8 mouse cellular contexts compared by ENCODE assay signal in genomic region chr17:29886061-29886460, GRCm38 (mm10).
DNase-seq lines count a peak whose midpoint lies in the region; ATAC-seq and TF ChIP-seq lines count a peak whose summit lies in the region.

No protein-coding gene starts in this region.

- no peaks in the 10 kb centered on the region; the same call in 1 of the 2 replicates for H3K27me3 ChIP-seq in kidney, adult 2 months (replicated peaks; ENCODE audit: control insufficient read depth, insufficient read depth, low read length)
- no peaks in the 10 kb centered on the region for H3K27me3 ChIP-seq in forebrain, embryonic 15.5 days
- peaks cover 58% of the 10 kb centered on the region for H3K27me3 ChIP-seq in kidney, embryonic 16.5 days (ENCODE audit: insufficient read depth, low read length)
- H3K27me3 ChIP-seq in midbrain, postnatal 0 days (ENCODE audit: insufficient read depth, low read length), result no peaks in the 10 kb centered on the region

- TF ChIP-seq POLR2A in kidney, adult 2 months (IDR thresholded peaks at IDR 0.05; ENCODE audit: low read depth, low read length), result no peak

- peak overlapping the region; percentile 87 for H3K9ac ChIP-seq in forebrain, embryonic 15.5 days (replicated peaks)
- H3K9ac ChIP-seq in kidney, embryonic 16.5 days (replicated peaks; ENCODE audit: low read length), result peak overlapping the region; percentile 72; the same call in 1 of the 2 replicates
- H3K9ac ChIP-seq in midbrain, postnatal 0 days (replicated peaks; ENCODE audit: low read length, poor library complexity, severe bottlenecking), result peak overlapping the region; percentile 72

- DNase-seq in kidney, adult 2 months, result peak; percentile 41
- no peak for DNase-seq in kidney, adult 11 months
- DNase-seq in cerebellum, adult 9-11 months, result peak; percentile 60
- DNase-seq in midbrain, postnatal 0 days (ENCODE audit: low spot score), result peak; percentile 89
- no peak for DNase-seq in thymus, postnatal 36 days
- no peak for DNase-seq in thymus, postnatal 4 days

- ATAC-seq in forebrain, embryonic 15.5 days (replicated peaks), result peak; percentile 21
- no peak for ATAC-seq in kidney, embryonic 16.5 days (ENCODE audit: low FRiP score, low TSS enrichment)
- ATAC-seq in midbrain, postnatal 0 days (ENCODE audit: low FRiP score), result no peak

- no peak for TF ChIP-seq CTCF in kidney, adult 2 months (conservative IDR thresholded peaks at IDR 0.05; ENCODE audit: insufficient read depth, insufficient read length, low read depth, low read length)
- TF ChIP-seq CTCF in midbrain, postnatal 0 days (IDR thresholded peaks at IDR 0.05), result no peak

- no peaks in the 10 kb centered on the region for H3K4me1 ChIP-seq in kidney, adult 2 months (ENCODE audit: control insufficient read depth, insufficient read depth, low read length)
- peaks cover 77% of the 10 kb centered on the region for H3K4me1 ChIP-seq in forebrain, embryonic 15.5 days
- peaks cover 25% of the 10 kb centered on the region for H3K4me1 ChIP-seq in kidney, embryonic 16.5 days (ENCODE audit: insufficient read depth, low read length)
- peaks cover 18% of the 10 kb centered on the region; the same call in 1 of the 2 replicates for H3K4me1 ChIP-seq in midbrain, postnatal 0 days (ENCODE audit: insufficient read depth, low read length)

- H3K4me3 ChIP-seq in kidney, adult 2 months (ENCODE audit: insufficient read depth, low read depth, low read length), result no peak overlapping the region
- H3K4me3 ChIP-seq in forebrain, embryonic 15.5 days, result peak overlapping the region; percentile 79
- peak overlapping the region; percentile 67 for H3K4me3 ChIP-seq in kidney, embryonic 16.5 days (ENCODE audit: low read length)
- H3K4me3 ChIP-seq in midbrain, postnatal 0 days (ENCODE audit: low read depth, low read length), result peak overlapping the region; percentile 70

- H3K27ac ChIP-seq in kidney, adult 2 months (ENCODE audit: insufficient read depth, low read depth, low read length), result no peak overlapping the region
- H3K27ac ChIP-seq in forebrain, embryonic 15.5 days (replicated peaks), result peak overlapping the region; percentile 94
- no peak overlapping the region for H3K27ac ChIP-seq in kidney, embryonic 16.5 days (ENCODE audit: low read length)
- H3K27ac ChIP-seq in midbrain, postnatal 0 days (ENCODE audit: low read depth, low read length), result peak overlapping the region; percentile 85; the same call in 1 of the 2 replicates

- WGBS in kidney, adult 2 months, result 10% methylated on average over 4 of the region's 4 CpGs
- WGBS in forebrain, embryonic 15.5 days, result 6% methylated on average over 4 of the region's 4 CpGs
- WGBS in kidney, embryonic 16.5 days, result 11% methylated on average over 4 of the region's 4 CpGs
- WGBS in midbrain, postnatal 0 days, result 9% methylated on average over 4 of the region's 4 CpGs

- H3K36me3 ChIP-seq in kidney, adult 2 months (ENCODE audit: control insufficient read depth, insufficient read depth, low read length), result no peaks in the 10 kb centered on the region
- H3K36me3 ChIP-seq in forebrain, embryonic 15.5 days, result no peaks in the 10 kb centered on the region
- no peaks in the 10 kb centered on the region for H3K36me3 ChIP-seq in kidney, embryonic 16.5 days (ENCODE audit: insufficient read depth, low read length)
- no peaks in the 10 kb centered on the region for H3K36me3 ChIP-seq in midbrain, postnatal 0 days (ENCODE audit: insufficient read depth, low read length)

- H3K4me2 ChIP-seq in forebrain, embryonic 15.5 days (replicated peaks), result peak overlapping the region; percentile 97
- peak overlapping the region; percentile 99 for H3K4me2 ChIP-seq in kidney, embryonic 16.5 days (replicated peaks; ENCODE audit: low read depth, low read length)
- peak overlapping the region; percentile 99 for H3K4me2 ChIP-seq in midbrain, postnatal 0 days (ENCODE audit: low read depth, low read length, poor library complexity, severe bottlenecking)

- no peaks in the 10 kb centered on the region for H3K9me3 ChIP-seq in forebrain, embryonic 15.5 days
- no peaks in the 10 kb centered on the region for H3K9me3 ChIP-seq in kidney, embryonic 16.5 days (ENCODE audit: low read length)
- no peaks in the 10 kb centered on the region for H3K9me3 ChIP-seq in midbrain, postnatal 0 days (ENCODE audit: low read length)

Comparison
In these comparisons a context has a peak if more than half of its experiments do, and no peak if none do; other contexts are left out.
1. DNase-seq: peak in kidney, adult 2 months (single experiment), cerebellum, adult 9-11 months (single experiment) and midbrain, postnatal 0 days (single experiment); none in kidney, adult 11 months (single experiment), thymus, postnatal 36 days (0 of 2) and thymus, postnatal 4 days (single experiment).
2. H3K27ac ChIP-seq: peak in forebrain, embryonic 15.5 days (single experiment) and midbrain, postnatal 0 days (single experiment); none in kidney, adult 2 months (single experiment) and kidney, embryonic 16.5 days (single experiment).
3. Peak in every context shown above with its lines, with median percentiles within 50 percentile points of each other: H3K4me2 ChIP-seq and H3K9ac ChIP-seq.